Mouse (Mus musculus) bone marrow macrophage, adult 2 months (primary cell): ENCODE measurements around the gene Dcaf7.

Experiments used
- CTCF ChIP-seq: IDR thresholded peaks from 2 replicates; pipeline ENCODE4 v1.5.1; 2012; ENCODE audit warnings: low read depth, mild to moderate bottlenecking, low read length, moderate library complexity
- POLR2A ChIP-seq: IDR thresholded peaks from 2 replicates; pipeline ENCODE4 v1.6.1; 2012; ENCODE audit warnings: mild to moderate bottlenecking, low read depth, low read length, borderline replicate concordance

GRCm38 (mm10) chr11:106063756-106064155 is 27.1 kb downstream of the Dcaf7 start:
- TF ChIP-seq POLR2A (no peak), CTCF (no peak)
